Mouse (Mus musculus): ENCODE data around the gene Vwa1.

- TF ChIP-seq CTCF (IDR thresholded peaks at IDR 0.05; ENCODE audit: low read depth) (no peak), EP300 (IDR thresholded peaks at IDR 0.05; ENCODE audit: low read depth) (no peak)
Measured at GRCm38 (mm10) chr4:155739152-155739551, 35.3 kb downstream of the Vwa1 start.
